Mouse (Mus musculus) small intestine, adult 2 months (tissue): ENCODE data around the gene Kctd15.

Experiments
- CTCF ChIP-seq: fragments of 200-500 bp; IDR thresholded peaks from 2 replicates; pipeline ENCODE4 v1.5.1; 2012; ENCODE audit warnings: low read depth, mild to moderate bottlenecking, control low read depth, inconsistent platforms, low read length, moderate library complexity, mixed read lengths; ENCODE audit not compliant: insufficient replicate concordance, insufficient read length; ENCODE audit errors: extremely low read depth
- POLR2A ChIP-seq: fragments of 200-500 bp; IDR thresholded peaks from 2 replicates; pipeline ENCODE4 v1.6.1; 2012; ENCODE audit warnings: low read depth, mild to moderate bottlenecking, control low read depth, inconsistent platforms, low read length, moderate library complexity

GRCm38 (mm10) chr7:34671911-34672310 is 15.4 kb upstream of the Kctd15 start:
- peak; percentile 100 for TF ChIP-seq CTCF
- TF ChIP-seq POLR2A = no peak
